Mouse (Mus musculus): Measurements from ENCODE around the gene Mical3.

Mical3 gene

DNA sequence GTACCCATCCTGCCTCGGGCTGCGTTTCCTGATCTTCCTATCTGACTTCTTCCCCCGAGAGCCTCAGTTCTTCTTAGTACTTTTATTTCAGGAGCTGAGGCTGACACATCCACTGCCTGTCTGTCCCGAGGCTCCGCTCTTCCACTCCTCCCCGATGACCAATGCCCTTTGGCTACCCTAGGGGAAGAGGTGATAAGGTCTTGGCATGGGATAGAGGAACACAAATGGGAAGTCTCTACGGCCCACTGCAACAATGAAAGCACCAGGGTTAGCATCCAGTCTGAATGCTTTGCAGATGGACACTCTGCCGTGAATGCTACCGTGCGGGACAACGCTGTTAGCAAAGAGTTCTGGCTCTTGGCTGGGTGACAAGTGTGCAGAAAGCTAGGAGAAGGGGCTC is 116.5 kb downstream of the Mical3 start:
- no peak for DNase-seq (ENCODE audit: low read depth, low spot score)

DNA sequence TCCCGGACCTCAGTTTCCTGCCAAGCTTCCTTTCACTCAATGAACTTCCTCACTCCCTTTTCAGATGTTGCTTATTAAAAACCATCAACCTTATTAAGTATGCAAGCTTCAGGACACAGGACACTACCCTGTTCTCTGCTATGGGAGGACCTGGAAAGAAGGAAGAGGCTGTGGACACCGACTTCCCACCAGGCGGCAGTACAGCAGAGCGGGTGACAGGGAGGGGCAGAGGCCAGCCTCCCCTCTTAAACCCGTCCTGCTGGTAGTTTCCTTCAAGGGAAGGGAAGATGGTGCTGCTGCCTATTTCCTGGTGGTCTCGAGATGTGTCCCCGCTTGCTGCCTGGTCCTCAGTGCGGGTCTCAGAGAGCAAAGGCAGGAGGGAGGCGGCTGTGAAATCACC is 117.0 kb downstream of the Mical3 start:
- DNase-seq (ENCODE audit: low read depth, low spot score) = no peak

DNA sequence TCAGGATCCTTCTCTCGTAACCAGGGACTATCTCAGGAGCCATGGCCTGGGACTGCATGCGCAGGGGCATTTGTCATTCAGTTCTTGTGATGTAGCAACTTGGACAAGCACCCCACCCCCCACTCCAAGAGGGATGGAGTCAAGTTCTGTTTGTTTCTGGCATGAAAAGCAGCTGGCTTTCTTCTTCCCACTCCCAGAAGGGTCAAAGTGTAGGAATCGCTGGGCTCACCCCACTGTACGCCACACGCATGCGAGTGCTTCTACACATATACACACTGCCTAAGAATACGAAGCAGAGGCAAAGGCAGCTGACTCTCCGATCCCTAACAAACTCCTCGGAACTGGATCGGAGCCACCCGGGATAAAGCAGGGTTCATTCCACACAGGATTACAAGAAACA is 119.1 kb downstream of the Mical3 start:
- DNase-seq (ENCODE audit: low read depth, low spot score) = no peak

DNA sequence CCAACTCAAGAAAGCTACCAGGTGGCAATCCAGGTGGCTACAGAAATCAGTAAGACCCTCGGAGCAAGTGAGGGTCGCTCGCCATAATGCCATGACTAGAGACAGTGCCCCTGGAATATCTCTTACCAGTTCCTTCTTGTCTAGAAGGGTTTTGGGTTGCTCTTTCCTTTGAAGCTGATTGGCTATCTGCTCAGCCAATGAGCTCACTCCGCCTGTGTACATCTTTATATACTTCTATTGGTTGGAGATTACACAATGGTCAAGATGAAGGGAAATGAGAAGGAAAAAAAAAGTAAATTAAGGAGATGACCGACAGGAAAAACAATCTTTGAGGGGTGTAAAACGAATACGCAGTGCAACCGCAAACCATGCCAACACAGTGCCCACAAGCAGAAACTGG is 121.1 kb downstream of the Mical3 start:
- DNase-seq (ENCODE audit: low read depth, low spot score) = no peak

DNA sequence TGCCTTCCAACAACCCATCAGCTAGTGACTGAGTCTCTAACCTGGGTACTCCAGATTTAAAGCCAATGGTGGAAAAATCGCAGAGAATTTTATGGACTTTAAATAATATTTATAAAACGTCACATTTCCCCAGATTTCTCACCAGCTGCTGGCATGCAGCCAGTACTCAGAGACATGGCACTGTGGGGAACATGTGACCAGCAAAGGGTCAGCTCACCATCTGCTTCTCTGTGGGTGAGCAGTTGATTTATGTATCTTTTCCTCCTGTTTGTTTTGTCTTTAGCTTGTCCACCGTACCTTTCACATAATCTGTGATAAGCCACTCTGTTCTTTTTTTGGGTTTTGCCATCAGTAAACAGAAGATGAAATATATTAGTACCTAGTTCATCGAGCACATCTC is 125.8 kb downstream of the Mical3 start:
- no peak for DNase-seq (ENCODE audit: low read depth, low spot score)

DNA sequence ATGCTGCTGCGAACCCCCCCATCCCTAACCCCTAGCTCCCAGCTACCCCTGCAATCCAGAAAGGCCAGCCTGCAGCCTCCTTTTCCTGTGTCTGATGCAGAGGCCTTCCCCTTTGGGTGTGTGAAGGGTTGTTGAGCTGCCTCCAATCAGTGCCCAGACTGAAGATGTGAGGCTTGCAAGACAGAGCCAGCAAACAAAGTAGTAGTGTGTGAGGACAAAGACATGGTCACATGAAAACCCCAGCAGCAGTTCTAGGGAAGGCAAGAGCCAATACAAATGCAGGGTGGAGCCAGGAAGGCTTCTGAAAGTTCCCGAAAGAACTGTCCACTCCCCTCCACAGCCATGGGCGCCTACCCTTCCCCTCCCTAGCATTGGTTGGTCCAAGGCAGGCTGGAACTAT is 127.8 kb downstream of the Mical3 start:
- DNase-seq (ENCODE audit: low read depth, low spot score) = no peak

DNA sequence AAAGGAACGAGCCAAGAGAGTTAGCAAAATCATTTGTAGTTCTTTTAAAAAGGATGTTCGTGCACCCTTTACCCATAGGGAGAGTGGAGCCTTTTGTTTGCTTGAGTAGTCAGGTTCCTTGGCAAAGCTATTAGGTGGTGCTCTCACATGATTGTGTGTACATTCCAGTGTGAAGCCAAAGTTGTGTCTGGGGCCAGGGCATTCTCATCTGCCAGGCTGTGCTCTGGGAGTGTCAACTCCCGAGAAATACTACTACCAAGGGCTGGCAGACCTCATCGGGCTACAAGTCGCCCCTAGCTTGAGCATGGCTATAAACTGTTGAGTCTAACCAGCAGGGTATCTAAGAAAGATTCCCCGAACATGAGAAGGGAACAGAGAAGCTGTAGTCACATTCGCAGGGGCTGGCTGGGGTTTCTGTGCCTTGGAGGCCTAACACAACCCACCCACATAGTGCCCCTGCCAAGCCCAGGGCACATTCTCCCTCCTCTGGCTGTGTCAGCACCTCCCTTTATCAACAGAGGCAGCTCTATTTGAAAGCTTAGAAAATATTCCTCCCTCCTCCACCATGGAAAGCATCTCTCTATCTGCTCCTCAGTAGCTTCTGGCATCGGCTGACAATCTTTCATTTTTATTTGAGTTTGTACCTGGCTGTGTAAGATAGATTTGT is 130.8 kb downstream of the Mical3 start:
- no peak for DNase-seq (ENCODE audit: low read depth, low spot score)

DNA sequence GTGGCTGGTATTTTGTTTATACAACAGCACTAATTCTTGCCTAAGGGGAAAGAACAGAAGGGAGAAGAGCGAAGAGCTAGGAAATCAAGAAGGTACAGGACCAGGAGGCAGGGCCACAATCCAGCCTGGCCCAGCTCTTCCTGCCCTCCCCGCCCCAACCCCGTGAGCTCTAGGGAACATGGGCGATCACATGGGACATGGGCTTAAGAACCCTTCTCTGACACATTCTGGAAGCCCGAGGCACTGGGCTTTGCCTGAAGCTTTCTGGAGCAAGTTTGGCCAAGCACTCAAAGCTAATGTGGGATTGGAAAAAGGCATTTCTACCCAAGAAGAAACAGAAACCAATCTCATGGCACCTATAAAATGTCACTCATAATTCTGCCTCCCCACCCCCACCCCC is 131.7 kb downstream of the Mical3 start:
- no peak for DNase-seq (ENCODE audit: low read depth, low spot score)

DNA sequence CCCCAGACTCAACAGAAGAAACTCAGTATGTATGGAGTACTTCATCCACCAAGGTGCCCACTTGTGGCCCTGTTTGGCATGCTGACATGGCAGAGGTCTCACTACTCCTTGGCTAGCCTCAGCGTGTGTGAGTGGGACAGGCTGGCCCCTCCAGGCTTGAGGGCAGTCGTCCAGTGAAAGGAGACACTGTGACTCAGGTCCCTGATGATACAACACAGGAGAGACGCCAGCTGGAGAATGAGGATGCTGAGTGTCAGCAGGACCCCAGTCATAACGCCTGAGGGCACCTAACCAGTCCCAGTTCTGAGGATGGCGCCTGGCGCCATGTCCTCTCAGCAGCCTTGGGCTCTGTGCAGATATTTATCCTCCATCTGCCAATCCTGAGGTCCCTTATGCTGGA is 134.2 kb downstream of the Mical3 start:
- DNase-seq (ENCODE audit: low read depth, low spot score) = no peak

DNA sequence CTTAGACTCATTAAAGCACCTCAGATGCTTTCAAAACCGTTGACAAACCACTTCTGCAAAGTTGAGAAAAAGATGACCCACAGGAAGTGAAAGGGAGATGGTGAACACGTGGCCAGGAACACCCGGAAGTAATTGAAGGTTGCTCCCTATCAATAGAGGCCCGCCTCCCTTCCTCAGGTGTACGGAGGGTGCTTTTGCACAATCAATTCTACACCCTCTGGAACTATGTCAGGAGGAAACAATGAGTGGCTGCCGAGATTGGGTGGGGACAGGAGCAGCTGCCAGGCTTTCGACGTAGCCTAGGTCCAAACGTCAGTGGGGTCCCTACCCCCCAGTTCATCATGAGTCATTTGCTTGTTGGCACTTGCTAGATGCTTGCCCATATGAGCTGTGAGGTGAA is 135.3 kb downstream of the Mical3 start:
- no peak for DNase-seq (ENCODE audit: low read depth, low spot score)

DNA sequence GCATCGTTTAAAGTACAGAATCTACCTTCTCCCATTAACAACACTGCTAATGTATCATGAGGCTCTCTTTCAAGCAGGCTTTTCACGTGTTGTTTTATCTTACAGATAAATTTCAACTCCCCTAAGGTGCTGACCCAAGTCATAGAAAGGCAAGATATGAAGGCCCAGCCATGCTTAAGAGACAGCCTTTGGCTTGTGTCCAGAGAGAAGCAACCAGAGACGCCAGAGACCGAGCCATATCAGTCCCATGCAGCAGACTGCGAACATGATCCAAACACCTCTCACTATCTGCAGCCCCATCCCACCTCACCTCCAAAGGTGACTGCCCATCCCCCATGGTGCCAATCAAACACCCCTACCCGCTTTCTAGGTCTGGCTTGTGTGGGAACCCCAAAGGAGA is 138.9 kb downstream of the Mical3 start:
- no peak for DNase-seq (ENCODE audit: low read depth, low spot score)

DNA sequence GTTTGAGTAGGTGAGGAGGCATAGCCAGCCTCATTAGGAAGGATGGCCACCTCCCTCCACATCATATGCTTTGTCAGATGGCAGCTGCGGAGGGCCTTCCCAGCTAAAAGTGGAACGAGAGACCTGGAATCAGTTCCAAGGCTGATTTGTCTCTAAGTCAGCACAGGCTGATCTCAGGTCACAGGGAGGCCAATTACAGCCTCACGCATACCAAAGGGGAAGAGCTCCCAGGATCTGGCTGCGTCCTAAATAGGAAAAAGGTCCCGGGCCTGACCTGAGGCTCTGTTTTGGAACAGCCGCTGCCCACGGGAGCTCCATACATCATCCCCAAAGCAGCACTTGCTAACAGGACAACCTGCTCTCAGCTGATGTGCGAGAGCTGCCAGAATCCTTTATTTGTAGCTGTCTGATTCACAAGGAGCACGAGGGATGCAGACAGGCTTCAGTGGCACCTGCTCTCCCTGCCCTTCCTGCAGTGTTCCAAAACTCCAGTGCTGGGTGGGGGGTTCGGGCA is 143.2 kb downstream of the Mical3 start:
- DNase-seq (ENCODE audit: low read depth, low spot score) = no peak

DNA sequence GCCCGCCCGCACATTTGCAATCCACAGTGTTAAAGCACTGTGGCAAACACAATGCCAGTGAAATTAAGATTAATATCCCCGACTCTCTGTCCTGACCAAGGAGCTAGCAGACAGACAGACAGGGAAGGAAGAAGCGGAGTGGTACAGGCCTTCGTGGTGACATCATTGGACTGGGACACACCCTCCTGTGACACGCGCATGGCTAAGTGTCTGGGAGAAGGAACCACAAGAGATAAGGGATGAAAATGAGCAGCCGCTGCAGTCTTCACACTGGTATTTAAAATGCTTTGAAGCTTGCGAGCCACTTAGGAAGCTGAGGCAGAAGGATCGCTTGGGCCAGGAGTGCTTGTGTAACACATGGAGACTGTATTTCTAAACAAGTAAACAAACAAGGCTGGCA is 143.6 kb downstream of the Mical3 start:
- DNase-seq (ENCODE audit: low read depth, low spot score) = no peak

DNA sequence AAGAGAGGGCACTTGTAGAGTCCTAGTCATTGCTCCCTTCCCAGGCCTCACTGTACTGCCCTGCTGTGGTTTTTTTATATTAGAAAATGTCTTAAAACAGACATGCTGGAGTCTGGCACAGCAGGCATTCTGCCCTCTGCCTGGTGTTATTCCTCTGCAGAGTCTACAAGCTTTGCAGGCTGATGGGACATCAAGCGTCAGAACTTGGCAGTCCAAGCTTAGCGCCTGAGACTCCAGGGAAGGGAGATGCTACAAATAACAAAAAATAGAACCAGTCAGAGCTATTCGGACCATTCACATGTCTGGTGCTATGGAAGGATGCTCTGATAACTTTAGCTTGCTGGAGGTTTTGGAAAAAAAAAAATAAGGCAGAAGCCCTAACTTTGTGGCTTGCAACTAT is 144.6 kb downstream of the Mical3 start:
- DNase-seq (ENCODE audit: low read depth, low spot score) = no peak

DNA sequence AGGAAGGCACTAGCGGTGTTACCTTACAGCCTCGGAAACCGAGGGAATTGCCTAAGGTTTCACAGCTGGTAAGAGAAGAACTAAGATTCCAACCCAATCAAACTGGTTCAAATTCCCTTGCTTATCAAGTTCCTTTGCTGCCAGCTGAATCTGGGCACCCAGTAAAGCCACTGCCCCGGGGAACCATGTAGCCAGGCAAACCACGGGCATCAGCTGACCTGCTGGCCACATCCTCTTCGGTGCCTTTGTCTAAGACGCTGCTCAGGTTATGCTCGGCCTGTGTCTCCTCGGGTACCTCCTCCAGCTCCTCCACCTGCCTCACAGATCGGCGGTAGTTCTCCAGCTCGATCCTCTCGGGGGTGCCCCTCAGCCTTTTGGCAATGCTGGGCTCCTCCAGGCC is 148.5 kb downstream of the Mical3 start:
- DNase-seq (ENCODE audit: low read depth, low spot score) = no peak

DNA sequence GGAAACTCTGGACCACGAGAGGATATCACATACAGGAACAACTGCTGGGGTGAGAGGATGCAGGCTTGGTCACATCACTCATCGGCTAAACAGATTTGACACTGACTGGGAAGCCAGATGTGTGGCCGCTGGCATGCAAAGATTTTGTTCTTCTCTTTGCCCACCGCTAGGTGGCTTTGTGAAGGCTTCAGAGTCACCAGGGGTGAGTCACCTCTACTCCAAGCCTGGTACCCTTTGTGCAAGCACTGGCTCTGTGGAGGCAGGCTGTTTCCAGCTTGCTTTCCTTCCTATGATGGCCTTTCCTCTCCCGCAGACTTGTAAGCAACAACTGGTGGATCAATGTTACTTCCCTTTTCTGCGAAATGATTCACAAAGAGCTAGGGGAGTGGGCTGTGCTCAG is 149.3 kb downstream of the Mical3 start:
- no peak for DNase-seq (ENCODE audit: low read depth, low spot score)

DNA sequence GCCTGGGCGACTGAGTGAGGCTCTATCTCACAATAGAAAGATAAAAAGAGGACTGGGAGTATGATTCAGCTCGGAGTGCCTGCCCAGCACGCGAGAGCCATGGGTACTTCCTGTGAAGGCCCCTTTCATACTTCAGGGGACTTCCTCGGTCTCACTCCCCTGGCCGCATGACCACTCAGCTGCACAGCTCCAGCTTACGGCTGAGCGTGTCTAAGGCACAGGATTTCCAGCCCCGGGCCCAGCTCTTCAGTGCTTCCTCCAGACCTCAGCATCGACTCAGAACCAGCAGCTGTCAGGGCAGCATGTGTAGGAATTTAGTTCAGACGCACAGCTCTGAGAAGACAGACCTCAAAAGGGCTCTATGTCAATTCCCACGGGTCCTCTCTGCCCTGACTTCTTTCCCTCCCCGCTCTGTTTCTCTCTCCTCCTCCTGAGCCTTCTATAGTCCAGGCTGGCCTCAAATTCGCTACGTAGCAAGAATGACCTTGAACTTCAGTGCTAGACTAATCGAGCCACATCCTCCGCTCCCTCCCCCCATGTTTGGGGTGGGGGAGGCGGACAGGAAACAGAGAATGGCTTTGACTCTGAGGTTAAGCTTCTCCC is 152.7 kb downstream of the Mical3 start:
- DNase-seq (ENCODE audit: low read depth, low spot score) = no peak

DNA sequence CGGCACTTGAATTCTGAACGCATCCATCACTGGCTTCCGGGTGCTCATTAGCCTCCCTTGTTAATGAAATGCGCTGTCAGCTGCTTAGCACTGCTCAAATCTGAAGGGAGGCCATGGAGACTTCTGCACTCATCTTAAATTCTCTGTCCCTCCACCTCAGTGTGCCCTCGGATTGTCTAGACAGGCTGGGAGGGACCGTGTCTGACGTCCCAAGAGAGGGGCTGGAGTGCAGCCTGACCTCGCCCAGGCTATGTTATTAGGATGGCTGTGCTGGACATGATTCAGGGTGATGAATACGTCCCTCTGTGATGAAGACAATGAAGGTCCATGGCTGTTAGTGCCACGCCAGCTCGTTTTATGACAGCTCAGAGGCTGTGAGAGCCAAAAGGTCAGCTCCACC is 153.8 kb downstream of the Mical3 start:
- DNase-seq (ENCODE audit: low read depth, low spot score) = no peak

DNA sequence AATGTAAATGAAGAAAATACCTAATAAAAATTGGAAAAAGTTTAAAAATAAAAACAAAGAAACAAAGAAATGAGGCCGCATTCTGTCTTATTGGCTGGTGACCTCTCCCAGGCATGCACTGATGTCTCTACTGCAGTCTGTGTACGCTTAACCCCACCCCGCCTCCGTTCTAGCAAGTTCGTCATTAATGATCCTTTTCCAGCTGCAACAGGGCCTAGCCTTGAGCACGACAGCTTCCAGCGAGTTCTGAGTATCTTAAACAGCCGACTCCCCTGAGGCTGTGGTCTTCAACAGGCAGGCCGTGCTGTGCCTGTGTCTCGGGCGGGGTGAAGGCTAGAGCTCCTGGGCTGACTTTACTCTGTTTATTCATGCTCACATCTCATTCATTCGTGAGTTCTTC is 154.7 kb downstream of the Mical3 start:
- no peak for DNase-seq (ENCODE audit: low read depth, low spot score)

DNA sequence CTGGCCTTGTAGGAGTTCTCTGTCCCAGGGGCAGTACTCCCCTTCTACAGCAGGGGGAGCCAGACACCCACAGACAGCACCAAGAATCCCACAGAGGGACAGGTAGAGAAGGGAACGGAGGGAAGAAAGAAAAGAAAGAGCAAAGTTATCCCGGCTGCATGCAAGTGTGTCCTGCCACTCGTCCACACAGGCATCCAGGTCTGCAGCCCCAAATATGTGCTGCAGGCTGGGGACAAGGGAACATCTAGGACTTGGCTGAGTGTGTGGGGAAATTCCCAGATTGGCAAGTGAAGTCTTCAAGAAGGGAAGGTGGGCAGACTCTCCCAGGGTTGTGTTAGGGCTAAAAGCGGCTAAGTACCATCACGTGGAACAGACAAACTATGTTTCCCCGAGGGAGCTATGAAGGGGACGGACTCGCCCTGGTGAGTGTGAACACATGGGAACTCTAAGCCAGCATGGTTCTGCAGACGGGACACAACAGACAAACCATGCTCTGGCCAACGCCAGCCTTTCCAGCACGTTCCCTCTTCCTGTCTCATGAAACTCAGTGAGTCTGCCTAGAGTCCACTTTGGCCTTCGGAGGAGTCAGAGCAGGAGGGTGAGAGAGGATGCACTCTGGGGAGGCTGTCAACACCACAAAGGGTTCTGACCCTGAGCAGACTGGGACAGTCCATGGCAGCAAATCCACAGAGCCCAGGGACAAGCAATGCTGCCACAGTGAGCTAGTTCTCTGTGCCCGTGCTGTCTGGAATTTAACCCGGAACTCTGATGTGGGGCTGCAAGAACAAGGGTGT is 158.8 kb downstream of the Mical3 start:
- DNase-seq (ENCODE audit: low read depth, low spot score) = peak; percentile 22

DNA sequence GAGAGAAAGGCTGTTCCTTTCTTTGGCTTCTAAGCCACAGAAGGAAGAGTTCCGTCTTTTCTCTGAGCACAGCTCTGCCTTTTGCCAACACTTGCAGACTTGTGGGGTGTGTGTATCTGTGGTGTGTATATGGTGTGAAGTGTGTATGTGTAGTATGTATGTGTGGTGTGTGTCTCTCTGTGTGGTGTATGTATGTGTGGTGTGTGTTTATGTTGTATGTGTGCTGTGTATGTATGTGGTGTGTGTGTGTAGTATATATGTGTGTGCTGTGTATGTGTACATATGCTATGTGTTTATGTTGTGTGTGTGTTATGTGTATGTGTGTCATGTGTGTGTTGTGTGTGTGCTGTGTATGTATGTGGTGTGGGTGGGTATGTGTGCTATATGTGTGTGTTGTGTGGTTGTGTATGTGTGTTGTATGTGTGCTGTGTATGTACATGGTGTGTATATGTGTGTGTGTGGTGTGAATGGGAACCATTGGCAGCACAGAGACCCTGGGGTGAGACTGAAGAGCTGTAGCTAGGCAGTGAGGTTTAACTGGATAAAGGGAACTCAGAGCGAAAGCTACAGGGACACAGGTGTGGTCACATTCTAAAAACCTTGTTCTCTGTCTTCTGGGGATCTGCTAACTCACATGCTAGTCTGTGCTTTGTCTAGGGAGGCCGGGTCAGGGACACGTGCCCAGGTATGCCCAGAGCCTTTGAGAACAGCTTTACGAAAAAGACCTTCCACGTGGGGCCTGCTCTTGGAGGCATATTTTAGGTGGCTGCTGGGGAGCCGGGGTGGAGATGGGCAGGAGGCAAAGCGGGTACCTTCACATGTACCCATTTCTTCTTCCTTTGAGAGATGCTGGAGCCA is 159.6 kb downstream of the Mical3 start:
- DNase-seq (ENCODE audit: low read depth, low spot score) = no peak

DNA sequence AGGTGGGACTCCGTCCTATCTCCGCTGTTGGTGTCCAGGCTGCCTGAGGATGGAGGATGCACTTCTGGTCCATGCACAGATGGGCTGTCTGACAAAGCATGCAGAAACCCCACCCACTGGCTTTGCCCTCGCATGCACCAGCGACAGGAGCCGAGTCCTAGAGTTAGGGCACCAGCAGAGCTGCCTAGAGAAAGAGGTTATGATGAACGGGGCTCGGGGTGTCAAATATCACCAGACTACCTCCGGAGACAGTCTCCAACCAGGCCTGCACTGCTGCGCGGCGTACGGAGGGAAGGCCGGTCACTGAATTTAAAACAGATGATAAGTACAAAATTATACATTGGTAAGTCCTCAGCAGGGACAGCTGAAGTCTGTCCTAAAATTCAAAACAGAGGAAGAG is 165.0 kb downstream of the Mical3 start:
- no peak for DNase-seq (ENCODE audit: low read depth, low spot score)
